Mouse (Mus musculus) limb, embryonic 15.5 days (tissue): ENCODE results near the gene Timeless. TPM values are rescaled to one million over a fixed set of nuclear protein-coding genes. Genes with fewer than 3 reads are reported as not detected.
"Not testable (repeated sequence)": the region's sequence is repeated elsewhere in the genome, so short reads cannot be mapped to it uniquely, and the experiment has no call there.

Experiments used
- ATAC-seq: fragments of 200-750 bp; cut with Nextera tagmentation; 2 replicates; pipeline ENCODE4 v1.8.0; 2017; ENCODE audit warnings: low read depth, moderate TSS enrichment; ENCODE audit not compliant: insufficient number of reproducible peaks, low FRiP score, low TSS enrichment
- H3K27ac ChIP-seq: fragments of 300-500 bp; sonication (generic); 2 replicates; pipeline ENCODE4 v1.5.1; 2015; ENCODE audit warnings: moderate library complexity, mild to moderate bottlenecking, inconsistent platforms
- H3K27me3 ChIP-seq: fragments of 300-500 bp; sonication (generic); 2 replicates; pipeline ENCODE4 v1.6.1; 2015; ENCODE audit warnings: inconsistent platforms
- H3K36me3 ChIP-seq: fragments of 300-500 bp; sonication (generic); 2 replicates; pipeline ENCODE4 v1.6.1; 2015; ENCODE audit warnings: inconsistent platforms
- H3K4me1 ChIP-seq: fragments of 300-500 bp; sonication (generic); 2 replicates; pipeline ENCODE4 v1.6.1; 2015; ENCODE audit warnings: inconsistent platforms
- H3K4me2 ChIP-seq: fragments of 300-500 bp; sonication (generic); 2 replicates; pipeline ENCODE4 v1.6.1; 2015; ENCODE audit warnings: mild to moderate bottlenecking, inconsistent platforms
- H3K4me3 ChIP-seq: fragments of 300-500 bp; sonication (generic); 2 replicates; pipeline ENCODE4 v1.5.1; 2015; ENCODE audit warnings: mild to moderate bottlenecking, inconsistent platforms
- H3K9ac ChIP-seq: fragments of 300-500 bp; sonication (generic); 2 replicates; pipeline ENCODE4 v1.6.1; 2015; ENCODE audit warnings: inconsistent platforms
- H3K9me3 ChIP-seq: fragments of 300-500 bp; sonication (generic); 2 replicates; pipeline ENCODE4 v1.6.1; 2016; ENCODE audit warnings: inconsistent platforms
- WGBS: fragments of 180-500 bp; shearing (Covaris S2); methylation state at CpG from one replicate; pipeline ENCODE4 v1.1.7; 2015; 5-methylcytosine and 5-hydroxymethylcytosine counted together
- polyA plus RNA-seq: library from polyadenylated mRNA; unstranded; fragments of >200 nt; fragmentation: Nextera tagmentation; extraction: Ambion mirVana; gene quantifications from 2 replicates; pipeline ENCODE4 v1.2.1, GENCODE M21; 2015

The Timeless gene
- polyA plus RNA-seq, 1 experiment from 2014 or later: 46.2 TPM

DNA sequence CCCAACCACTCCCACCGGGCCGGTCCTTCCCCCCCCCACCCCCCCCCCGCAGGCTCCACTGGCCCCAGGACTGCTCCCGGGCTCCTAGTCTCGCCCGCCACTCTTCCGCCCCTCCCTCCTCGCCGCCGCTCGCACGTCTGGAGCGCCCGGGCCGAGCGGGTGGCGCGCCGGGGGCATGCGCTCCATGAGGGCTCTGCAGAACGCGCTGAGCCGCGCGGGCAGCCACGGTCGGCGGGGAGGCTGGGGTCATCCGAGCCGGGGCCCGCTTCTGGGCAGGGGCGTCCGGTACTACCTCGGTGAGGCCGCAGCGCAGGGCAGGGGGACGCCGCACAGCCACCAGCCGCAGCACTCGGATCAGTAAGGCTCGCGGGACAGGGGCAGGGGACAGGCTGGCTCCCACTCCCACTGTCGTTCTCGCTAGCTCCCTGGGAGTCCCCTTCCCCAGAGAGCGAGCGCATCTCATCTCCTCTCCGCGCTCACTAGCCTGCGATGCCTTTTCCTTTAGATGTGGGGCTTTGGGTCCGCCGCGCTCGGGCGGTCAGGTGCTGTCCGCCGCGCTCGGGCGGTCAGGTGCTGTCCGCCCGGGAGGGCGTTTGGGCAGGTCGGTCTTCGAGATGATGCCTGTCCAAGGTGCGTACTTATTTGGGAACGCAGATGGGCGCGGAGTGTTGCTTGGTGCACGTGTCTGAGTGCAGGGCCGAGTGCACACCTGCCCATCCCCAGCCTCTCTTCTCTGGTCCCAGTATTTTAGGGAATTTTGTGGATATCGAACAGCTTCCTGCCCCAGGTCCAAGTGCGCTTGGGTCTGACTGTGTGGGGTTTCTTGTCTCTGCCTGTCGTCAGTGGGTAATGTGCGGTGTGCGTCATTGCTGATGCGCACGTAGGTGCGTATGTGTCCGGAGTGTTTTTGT lies 37.1 kb upstream of the Timeless start:
- no peaks in the 10 kb centered on the region for H3K36me3 ChIP-seq
- ATAC-seq: peak; percentile 82; the same call in 1 of the 2 replicates
- H3K9ac ChIP-seq: peak overlapping the region; percentile 64
- no peaks in the 10 kb centered on the region for H3K9me3 ChIP-seq
- WGBS: under 1% methylated on average over 68 of the region's 79 CpGs
- H3K4me2 ChIP-seq: peak overlapping the region; percentile 99
- H3K27ac ChIP-seq: no peak overlapping the region
- H3K4me1 ChIP-seq: peaks cover 9% of the 10 kb centered on the region; the same call in 1 of the 2 replicates
- peak overlapping the region; percentile 73 for H3K4me3 ChIP-seq
- peaks cover 19% of the 10 kb centered on the region for H3K27me3 ChIP-seq

GRCm38 (mm10) chr10:128201856-128202255 lies 30.0 kb upstream of the Timeless start:
- H3K27ac ChIP-seq: no peak overlapping the region
- H3K36me3 ChIP-seq: 0 out of 2 replicates have a peak, but pooled peaks cover 8% of the 10 kb centered on the region
- no peaks in the 10 kb centered on the region for H3K9me3 ChIP-seq
- H3K4me2 ChIP-seq: no peak overlapping the region
- no peak overlapping the region for H3K9ac ChIP-seq
- H3K27me3 ChIP-seq: no peaks in the 10 kb centered on the region
- no peak for ATAC-seq
- H3K4me3 ChIP-seq: no peak overlapping the region
- no peaks in the 10 kb centered on the region for H3K4me1 ChIP-seq
- WGBS: 65% methylated on average over 6 of the region's 6 CpGs

- Histone ChIP-seq H3K27ac (no peak overlapping the region), H3K9me3 (no peaks in the 10 kb centered on the region), H3K36me3 (peaks cover 11% of the 10 kb centered on the region; the same call in 1 of the 2 replicates), H3K4me1 (no peaks in the 10 kb centered on the region), H3K4me2 (no peak overlapping the region), H3K4me3 (no peak overlapping the region), H3K27me3 (no peaks in the 10 kb centered on the region), H3K9ac (no peak overlapping the region)
- ATAC-seq: no peak
- WGBS: 91% methylated on average over 15 of the region's 15 CpGs
These were observed 26.9 kb upstream of the Timeless start for GRCm38 (mm10) chr10:128204941-128205340.

- Histone ChIP-seq H3K36me3 (peaks cover 11% of the 10 kb centered on the region; the same call in 1 of the 2 replicates), H3K27ac (no peak overlapping the region), H3K9me3 (no peaks in the 10 kb centered on the region), H3K27me3 (no peaks in the 10 kb centered on the region), H3K4me1 (peaks cover 15% of the 10 kb centered on the region), H3K9ac (no peak overlapping the region), H3K4me2 (no peak overlapping the region), H3K4me3 (no peak overlapping the region)
- WGBS: 87% methylated on average over 10 of the region's 10 CpGs
- ATAC-seq: no peak
These were observed 23.5 kb upstream of the Timeless start for GRCm38 (mm10) chr10:128208326-128208725.

DNA sequence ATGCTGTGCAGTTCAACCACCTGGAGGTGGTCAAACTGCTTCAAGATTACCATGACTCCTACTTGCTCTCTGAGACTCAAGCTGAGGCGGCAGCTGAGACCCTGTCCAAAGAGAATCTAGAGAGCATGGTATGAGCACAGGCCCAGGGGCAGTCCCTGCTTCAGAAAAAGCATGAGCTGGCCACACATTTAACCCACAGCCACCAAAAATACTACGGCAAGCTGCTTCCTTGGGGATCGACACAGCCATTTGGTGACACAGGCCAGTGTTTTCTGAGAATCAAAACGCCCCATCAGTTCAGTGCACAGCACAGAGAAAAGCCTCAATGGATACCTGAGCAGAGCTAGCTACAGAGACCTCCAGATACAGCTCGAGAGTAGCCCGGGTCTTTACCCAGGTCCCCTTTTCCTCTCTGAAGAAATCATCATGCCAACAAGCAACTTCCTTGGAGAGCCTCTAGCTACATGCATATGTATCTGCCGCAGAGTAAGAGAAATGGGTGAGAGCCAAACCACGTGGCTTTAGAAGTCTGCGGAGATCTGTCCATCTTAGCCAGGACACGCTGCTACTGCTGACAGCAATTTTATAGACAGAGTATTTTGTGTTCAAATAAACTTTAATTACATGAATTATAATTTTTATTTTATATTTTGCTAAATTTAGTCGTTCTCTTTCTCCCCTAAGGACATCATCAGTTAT lies 22.4 kb upstream of the Timeless start:
- Histone ChIP-seq H3K4me2 (no peak overlapping the region), H3K9ac (no peak overlapping the region), H3K4me3 (no peak overlapping the region), H3K9me3 (no peaks in the 10 kb centered on the region), H3K27ac (no peak overlapping the region), H3K27me3 (no peaks in the 10 kb centered on the region), H3K36me3 (peaks cover 11% of the 10 kb centered on the region; the same call in 1 of the 2 replicates), H3K4me1 (peaks cover 17% of the 10 kb centered on the region)
- WGBS: 86% methylated on average over 11 of the region's 11 CpGs
- ATAC-seq: no peak

DNA sequence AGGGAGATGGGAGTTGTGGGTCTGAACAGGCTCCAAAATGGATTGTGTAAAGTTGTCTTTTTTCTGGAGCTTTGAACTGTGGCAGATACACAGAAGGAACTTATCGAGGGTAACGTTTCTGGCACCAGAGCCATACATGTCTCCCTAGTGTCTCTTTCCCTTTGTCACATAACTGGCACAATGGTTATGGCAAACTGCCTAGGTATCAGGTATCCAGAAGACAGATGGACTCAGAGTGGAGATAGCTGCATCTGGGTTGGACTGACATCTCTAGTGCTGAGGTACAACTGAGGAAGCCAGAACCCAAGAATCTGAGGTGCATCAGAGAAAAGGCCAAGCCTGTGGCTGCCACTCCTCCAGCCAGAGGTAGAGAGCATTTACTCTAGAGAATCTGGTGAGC lies 21.7 kb upstream of the Timeless start:
- WGBS: 85% methylated on average over 2 of the region's 2 CpGs
- H3K4me2 ChIP-seq: no peak overlapping the region

GRCm38 (mm10) chr10:128210954-128211353 lies 20.9 kb upstream of the Timeless start:
- no peak for ATAC-seq
- H3K4me1 ChIP-seq: peaks cover 17% of the 10 kb centered on the region
- H3K9me3 ChIP-seq: no peaks in the 10 kb centered on the region
- peak overlapping the region; percentile 67 for H3K4me3 ChIP-seq
- H3K9ac ChIP-seq: peak overlapping the region; percentile 55
- 24% methylated on average over 14 of the region's 14 CpGs for WGBS
- H3K36me3 ChIP-seq: peaks cover 9% of the 10 kb centered on the region; the same call in 1 of the 2 replicates
- H3K27me3 ChIP-seq: no peaks in the 10 kb centered on the region
- peak overlapping the region; percentile 90 for H3K4me2 ChIP-seq
- peak overlapping the region; percentile 44; the same call in 1 of the 2 replicates for H3K27ac ChIP-seq

More for the DNA sequence above, 21.7 kb upstream of the Timeless start:
- H3K36me3 ChIP-seq: peaks cover 9% of the 10 kb centered on the region; the same call in 1 of the 2 replicates
- H3K27ac ChIP-seq: no peak overlapping the region
- H3K9ac ChIP-seq: no peak overlapping the region
- no peak for ATAC-seq
- no peak overlapping the region for H3K4me3 ChIP-seq
- H3K27me3 ChIP-seq: no peaks in the 10 kb centered on the region
- peaks cover 17% of the 10 kb centered on the region for H3K4me1 ChIP-seq
- no peaks in the 10 kb centered on the region for H3K9me3 ChIP-seq

- WGBS: under 1% methylated on average over 30 of the region's 30 CpGs
- H3K27ac ChIP-seq: peak within 1 kb of the TSS; percentile 44
These were observed 20.3 kb upstream of the Timeless start, which contains the start of gene Spryd4 for GRCm38 (mm10) chr10:128211390-128212108. Spryd4 (minus strand) TSS chr10:128211807.

GRCm38 (mm10) chr10:128212148-128212547 lies 19.7 kb upstream of the Timeless start:
- H3K27me3 ChIP-seq: no peaks in the 10 kb centered on the region
- no peak for ATAC-seq
- H3K4me2 ChIP-seq: peak overlapping the region; percentile 90
- no peaks in the 10 kb centered on the region for H3K9me3 ChIP-seq
- peak overlapping the region; percentile 67 for H3K4me3 ChIP-seq
- H3K9ac ChIP-seq: no peak overlapping the region
- H3K4me1 ChIP-seq: peaks cover 17% of the 10 kb centered on the region
- peak overlapping the region; percentile 44; the same call in 1 of the 2 replicates for H3K27ac ChIP-seq
- 47% methylated on average over 6 of the region's 6 CpGs for WGBS
- peaks cover 3% of the 10 kb centered on the region; the same call in 1 of the 2 replicates for H3K36me3 ChIP-seq

More at GRCm38 (mm10) chr10:128211390-128212108, 20.3 kb upstream of the Timeless start, which contains the start of gene Spryd4:
- Histone ChIP-seq H3K9ac (peak within 1 kb of the TSS; percentile 55), H3K4me3 (peak within 1 kb of the TSS; percentile 67), H3K36me3 (peaks cover 6% of the 10 kb centered on the region; the same call in 1 of the 2 replicates), H3K27me3 (no peaks in the 10 kb centered on the region), H3K4me2 (peak within 1 kb of the TSS; percentile 90), H3K4me1 (peaks cover 17% of the 10 kb centered on the region), H3K9me3 (no peaks in the 10 kb centered on the region)
- ATAC-seq: peak; percentile 80

- H3K27me3 ChIP-seq: no peaks in the 10 kb centered on the region
- peaks cover 17% of the 10 kb centered on the region for H3K4me1 ChIP-seq
- ATAC-seq: 0 out of 2 replicates have a peak, but pooled peaks have one; percentile 36
- under 1% methylated on average over 18 of the region's 18 CpGs for WGBS
- no peaks in the 10 kb centered on the region for H3K9me3 ChIP-seq
- peak overlapping the region; percentile 36 for H3K4me3 ChIP-seq
- peak overlapping the region; percentile 74 for H3K4me2 ChIP-seq
- no peaks in the 10 kb centered on the region; the same call in 1 of the 2 replicates for H3K36me3 ChIP-seq
- no peak overlapping the region for H3K9ac ChIP-seq
- H3K27ac ChIP-seq: peak overlapping the region; percentile 68; the same call in 1 of the 2 replicates
These were observed 19.0 kb upstream of the Timeless start for GRCm38 (mm10) chr10:128212871-128213323.

GRCm38 (mm10) chr10:128214112-128214511 lies 17.8 kb upstream of the Timeless start:
- 93% methylated on average over 4 of the region's 4 CpGs for WGBS
- not testable (repeated sequence) for H3K9me3 ChIP-seq, H3K27me3 ChIP-seq, H3K27ac ChIP-seq, H3K36me3 ChIP-seq, ATAC-seq, H3K4me2 ChIP-seq, H3K9ac ChIP-seq, H3K4me3 ChIP-seq
- H3K4me1 ChIP-seq: peaks cover 17% of the 10 kb centered on the region
